Mouse (Mus musculus) liver, embryonic 15.5 days (tissue): ENCODE results near the gene Mgat5. TPM values are rescaled to one million over a fixed set of nuclear protein-coding genes. Genes with fewer than 3 reads are reported as not detected.

Experiments used
- ATAC-seq: fragments of 200-750 bp; cut with Nextera tagmentation; 2 replicates; pipeline ENCODE4 v1.8.0; 2017; ENCODE audit warnings: moderate number of reproducible peaks, mild to moderate bottlenecking, moderate library complexity; ENCODE audit not compliant: insufficient read depth
- H3K27ac ChIP-seq: fragments of 300-500 bp; sonication (generic); replicated peaks from 2 replicates; pipeline ENCODE4 v1.5.1; 2015; ENCODE audit warnings: mild to moderate bottlenecking, inconsistent platforms
- H3K27me3 ChIP-seq: fragments of 300-500 bp; sonication (generic); 2 replicates; pipeline ENCODE4 v1.6.1; 2015; ENCODE audit warnings: mild to moderate bottlenecking, inconsistent platforms
- H3K36me3 ChIP-seq: fragments of 300-500 bp; sonication (generic); replicated peaks from 2 replicates; pipeline ENCODE4 v1.6.1; 2015; ENCODE audit warnings: moderate library complexity, mild to moderate bottlenecking, inconsistent platforms
- H3K4me1 ChIP-seq: fragments of 300-500 bp; sonication (generic); replicated peaks from 2 replicates; pipeline ENCODE4 v1.6.1; 2015; ENCODE audit warnings: inconsistent platforms
- H3K4me2 ChIP-seq: fragments of 300-500 bp; sonication (generic); 2 replicates; pipeline ENCODE4 v1.6.1; 2015; ENCODE audit warnings: moderate library complexity, mild to moderate bottlenecking, inconsistent platforms
- H3K4me3 ChIP-seq: fragments of 300-500 bp; sonication (generic); replicated peaks from 2 replicates; pipeline ENCODE4 v1.5.1; 2015; ENCODE audit warnings: mild to moderate bottlenecking, inconsistent platforms
- H3K9ac ChIP-seq: fragments of 300-500 bp; sonication (generic); 2 replicates; pipeline ENCODE4 v1.6.1; 2015; ENCODE audit warnings: moderate library complexity, mild to moderate bottlenecking, inconsistent platforms
- H3K9me3 ChIP-seq: fragments of 300-500 bp; sonication (generic); replicated peaks from 2 replicates; pipeline ENCODE4 v1.6.1; 2016; ENCODE audit warnings: inconsistent platforms
- WGBS: fragments of 180-500 bp; shearing (Covaris S2); methylation state at CpG from one replicate; pipeline ENCODE4 v1.1.7; 2015; ENCODE audit warnings: mixed read lengths; ENCODE audit not compliant: insufficient replicate concordance; 5-methylcytosine and 5-hydroxymethylcytosine counted together
- polyA plus RNA-seq: library from polyadenylated mRNA; unstranded; fragments of >200 nt; fragmentation: Nextera tagmentation; extraction: Ambion mirVana; gene quantifications from 2 replicates; pipeline ENCODE4 v1.2.1, GENCODE M21; 2015

The Mgat5 gene
- polyA plus RNA-seq, 1 experiment from 2014 or later, result 0.68 TPM

GRCm38 (mm10) chr1:127290879-127291278 lies 86.1 kb downstream of the Mgat5 start:
- 61% methylated on average over 9 of the region's 9 CpGs for WGBS
- Histone ChIP-seq H3K4me3 (no peak overlapping the region), H3K4me2 (no peak overlapping the region), H3K27me3 (no peaks in the 10 kb centered on the region), H3K36me3 (no peaks in the 10 kb centered on the region), H3K9me3 (no peaks in the 10 kb centered on the region), H3K4me1 (no peaks in the 10 kb centered on the region), H3K9ac (no peak overlapping the region), H3K27ac (no peak overlapping the region)
- no peak for ATAC-seq

GRCm38 (mm10) chr1:127291721-127292120 lies 86.9 kb downstream of the Mgat5 start:
- no peak overlapping the region for H3K27ac ChIP-seq
- no peak for ATAC-seq
- H3K4me1 ChIP-seq, result no peaks in the 10 kb centered on the region
- no peak overlapping the region for H3K4me2 ChIP-seq
- no peaks in the 10 kb centered on the region for H3K27me3 ChIP-seq
- H3K9me3 ChIP-seq, result no peaks in the 10 kb centered on the region
- H3K9ac ChIP-seq, result no peak overlapping the region
- no peak overlapping the region for H3K4me3 ChIP-seq
- no peaks in the 10 kb centered on the region for H3K36me3 ChIP-seq

DNA sequence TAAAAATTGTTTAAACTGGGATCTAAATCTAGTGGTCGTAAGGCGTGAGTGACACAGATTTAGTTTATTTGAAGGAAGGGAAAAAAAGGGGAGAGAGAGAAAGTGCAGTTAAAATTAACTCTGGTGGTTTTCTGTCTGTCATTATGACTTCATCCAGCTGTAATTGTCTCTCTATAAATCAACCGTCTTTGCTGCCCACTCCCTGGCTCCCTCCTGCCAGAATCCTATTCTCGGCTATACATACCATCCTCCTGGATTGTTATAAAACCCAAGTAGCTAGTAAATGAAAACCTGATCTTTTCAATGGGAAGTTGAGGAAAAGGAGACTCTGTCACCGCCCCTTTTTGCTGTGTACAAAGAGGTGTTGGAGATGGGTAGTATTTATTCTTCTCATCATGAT lies 88.5 kb downstream of the Mgat5 start:
- Histone ChIP-seq H3K27me3 (no peaks in the 10 kb centered on the region), H3K4me3 (no peak overlapping the region), H3K4me1 (no peaks in the 10 kb centered on the region), H3K36me3 (no peaks in the 10 kb centered on the region), H3K9me3 (no peaks in the 10 kb centered on the region), H3K27ac (no peak overlapping the region), H3K9ac (no peak overlapping the region), H3K4me2 (no peak overlapping the region)
- WGBS, result 64% methylated on average over 5 of the region's 5 CpGs
- no peak for ATAC-seq

- Histone ChIP-seq H3K9me3 (no peaks in the 10 kb centered on the region), H3K4me2 (no peak overlapping the region), H3K27me3 (no peaks in the 10 kb centered on the region), H3K4me1 (0 out of 2 replicates have a peak, but pooled peaks cover 3% of the 10 kb centered on the region), H3K27ac (no peak overlapping the region), H3K36me3 (no peaks in the 10 kb centered on the region), H3K9ac (no peak overlapping the region), H3K4me3 (no peak overlapping the region)
- 12% methylated on average over 3 of the region's 3 CpGs for WGBS
- no peak for ATAC-seq
Observed at GRCm38 (mm10) chr1:127296815-127297214, 92.0 kb downstream of the Mgat5 start.

GRCm38 (mm10) chr1:127299774-127300173 lies 95.0 kb downstream of the Mgat5 start:
- Histone ChIP-seq H3K9ac (no peak overlapping the region), H3K27ac (no peak overlapping the region), H3K9me3 (no peaks in the 10 kb centered on the region), H3K4me1 (0 out of 2 replicates have a peak, but pooled peaks cover 3% of the 10 kb centered on the region), H3K4me2 (no peak overlapping the region), H3K4me3 (no peak overlapping the region), H3K36me3 (no peaks in the 10 kb centered on the region), H3K27me3 (no peaks in the 10 kb centered on the region)
- no peak for ATAC-seq
- WGBS, result 56% methylated on average over 1 of the region's 1 CpGs

- Histone ChIP-seq H3K4me2 (no peak overlapping the region), H3K9ac (no peak overlapping the region), H3K36me3 (no peaks in the 10 kb centered on the region), H3K4me3 (no peak overlapping the region), H3K27ac (no peak overlapping the region), H3K27me3 (no peaks in the 10 kb centered on the region), H3K4me1 (peaks cover 8% of the 10 kb centered on the region; the same call in 1 of the 2 replicates), H3K9me3 (no peaks in the 10 kb centered on the region)
- ATAC-seq, result no peak
- WGBS, result 59% methylated on average over 6 of the region's 6 CpGs
Observed at GRCm38 (mm10) chr1:127301038-127301437, 96.2 kb downstream of the Mgat5 start.

- WGBS, result 36% methylated on average over 2 of the region's 2 CpGs
- H3K36me3 ChIP-seq, result no peaks in the 10 kb centered on the region
Observed at GRCm38 (mm10) chr1:127302620-127303019, 97.8 kb downstream of the Mgat5 start.

GRCm38 (mm10) chr1:127303791-127304190 lies 99.0 kb downstream of the Mgat5 start:
- WGBS, result 64% methylated on average over 5 of the region's 5 CpGs
- ATAC-seq, result no peak
- Histone ChIP-seq H3K4me2 (no peak overlapping the region), H3K4me3 (no peak overlapping the region), H3K36me3 (no peaks in the 10 kb centered on the region), H3K9me3 (no peaks in the 10 kb centered on the region), H3K27ac (no peak overlapping the region), H3K9ac (no peak overlapping the region), H3K4me1 (peaks cover 8% of the 10 kb centered on the region; the same call in 1 of the 2 replicates), H3K27me3 (no peaks in the 10 kb centered on the region)

More at GRCm38 (mm10) chr1:127302620-127303019, 97.8 kb downstream of the Mgat5 start:
- Histone ChIP-seq H3K9ac (no peak overlapping the region), H3K27me3 (no peaks in the 10 kb centered on the region), H3K4me1 (peaks cover 8% of the 10 kb centered on the region; the same call in 1 of the 2 replicates), H3K4me3 (no peak overlapping the region), H3K4me2 (no peak overlapping the region), H3K9me3 (no peaks in the 10 kb centered on the region), H3K27ac (no peak overlapping the region)
- ATAC-seq, result no peak

- H3K9ac ChIP-seq, result no peak overlapping the region
- no peak overlapping the region for H3K4me2 ChIP-seq
- no peak overlapping the region for H3K27ac ChIP-seq
- WGBS, result 39% methylated on average over 2 of the region's 2 CpGs
- peaks cover 8% of the 10 kb centered on the region; the same call in 1 of the 2 replicates for H3K4me1 ChIP-seq
- H3K9me3 ChIP-seq, result no peaks in the 10 kb centered on the region
- H3K27me3 ChIP-seq, result no peaks in the 10 kb centered on the region
- no peak overlapping the region for H3K4me3 ChIP-seq
- no peaks in the 10 kb centered on the region for H3K36me3 ChIP-seq
- no peak for ATAC-seq
Observed at GRCm38 (mm10) chr1:127304281-127304680, 99.5 kb downstream of the Mgat5 start.

GRCm38 (mm10) chr1:127305582-127305981 lies 100.8 kb downstream of the Mgat5 start:
- no peaks in the 10 kb centered on the region for H3K9me3 ChIP-seq
- H3K4me3 ChIP-seq, result no peak overlapping the region
- 51% methylated on average over 2 of the region's 2 CpGs for WGBS
- H3K4me1 ChIP-seq, result peaks cover 12% of the 10 kb centered on the region; the same call in 1 of the 2 replicates
- ATAC-seq, result no peak
- H3K9ac ChIP-seq, result no peak overlapping the region
- H3K4me2 ChIP-seq, result no peak overlapping the region
- no peaks in the 10 kb centered on the region for H3K36me3 ChIP-seq
- no peaks in the 10 kb centered on the region for H3K27me3 ChIP-seq
- no peak overlapping the region for H3K27ac ChIP-seq

DNA sequence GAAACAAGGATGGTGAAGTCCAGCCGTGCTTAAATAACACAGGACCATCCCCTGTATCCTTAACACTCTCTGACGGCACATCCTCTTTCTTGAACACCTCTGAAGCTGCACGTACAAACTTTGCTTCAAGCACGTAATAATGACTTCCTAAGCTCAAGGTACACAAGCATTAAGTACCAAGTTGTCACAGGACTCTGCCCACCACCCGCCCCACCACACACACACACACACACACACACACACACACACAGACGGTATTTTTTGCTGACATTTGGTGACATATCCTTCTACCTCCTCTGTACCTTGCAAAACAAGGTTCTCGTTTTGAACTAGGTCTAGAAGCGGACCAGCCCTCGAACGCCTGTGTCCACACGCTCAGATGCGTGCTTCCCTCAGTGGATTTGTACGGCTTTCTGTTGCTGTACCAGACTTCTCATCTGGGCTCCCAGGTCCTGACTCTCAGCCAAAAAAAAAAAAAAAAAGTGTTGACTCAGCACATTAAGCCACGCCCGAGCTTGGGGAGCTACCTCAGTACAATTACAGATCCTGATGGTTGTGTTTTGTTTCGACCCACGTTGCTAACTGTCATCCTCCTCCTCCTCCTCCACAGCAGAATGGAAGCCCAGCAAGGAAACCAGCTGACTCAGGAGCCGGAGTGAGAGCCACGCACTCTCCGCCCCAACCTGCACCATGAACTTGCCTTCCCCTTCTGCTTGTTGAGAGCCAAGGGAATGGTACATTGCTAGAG lies 101.4 kb downstream of the Mgat5 start:
- H3K4me1 ChIP-seq, result peaks cover 14% of the 10 kb centered on the region; the same call in 1 of the 2 replicates
- no peak overlapping the region for H3K4me3 ChIP-seq
- no peaks in the 10 kb centered on the region for H3K27me3 ChIP-seq
- no peak for ATAC-seq
- H3K9me3 ChIP-seq, result no peaks in the 10 kb centered on the region
- WGBS, result 58% methylated on average over 20 of the region's 20 CpGs
- H3K4me2 ChIP-seq, result no peak overlapping the region
- no peak overlapping the region for H3K9ac ChIP-seq
- no peak overlapping the region for H3K27ac ChIP-seq
- no peaks in the 10 kb centered on the region for H3K36me3 ChIP-seq

DNA sequence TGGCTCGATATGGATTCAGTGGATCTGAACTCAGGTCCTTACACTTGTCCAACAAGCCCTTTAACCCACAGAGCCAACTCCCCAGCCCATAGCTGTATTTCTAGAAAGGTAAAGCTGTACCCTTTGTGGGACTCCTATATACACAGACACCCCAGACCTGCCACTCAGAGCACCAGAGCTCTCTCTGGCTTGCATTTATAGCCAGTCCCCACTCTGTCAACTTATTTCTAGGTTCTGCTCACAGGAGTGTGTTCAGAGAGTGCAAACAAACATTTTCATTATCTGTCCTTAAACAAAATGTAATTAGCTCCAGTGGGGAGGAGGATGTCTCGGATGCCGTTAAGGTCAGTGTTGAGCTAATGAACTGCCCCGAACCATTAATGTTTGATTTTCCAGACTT lies 102.5 kb downstream of the Mgat5 start:
- 84% methylated on average over 4 of the region's 4 CpGs for WGBS
- no peak for ATAC-seq
- Histone ChIP-seq H3K4me1 (peaks cover 14% of the 10 kb centered on the region; the same call in 1 of the 2 replicates), H3K36me3 (no peaks in the 10 kb centered on the region), H3K27ac (no peak overlapping the region), H3K27me3 (no peaks in the 10 kb centered on the region), H3K4me3 (no peak overlapping the region), H3K9me3 (no peaks in the 10 kb centered on the region), H3K9ac (no peak overlapping the region), H3K4me2 (no peak overlapping the region)
